Mouse (Mus musculus) heart, postnatal 0 days (tissue): ENCODE results near the gene Zfp827.

Experiments
- CTCF ChIP-seq: IDR thresholded peaks from 2 replicates; pipeline ENCODE4 v1.5.1; 2016; ENCODE audit warnings: antibody characterized with exemption, control low read depth, low read depth
- EP300 ChIP-seq: IDR thresholded peaks from 2 replicates; pipeline ENCODE4 v1.6.1; 2016; ENCODE audit warnings: antibody characterized with exemption, low read depth

DNA sequence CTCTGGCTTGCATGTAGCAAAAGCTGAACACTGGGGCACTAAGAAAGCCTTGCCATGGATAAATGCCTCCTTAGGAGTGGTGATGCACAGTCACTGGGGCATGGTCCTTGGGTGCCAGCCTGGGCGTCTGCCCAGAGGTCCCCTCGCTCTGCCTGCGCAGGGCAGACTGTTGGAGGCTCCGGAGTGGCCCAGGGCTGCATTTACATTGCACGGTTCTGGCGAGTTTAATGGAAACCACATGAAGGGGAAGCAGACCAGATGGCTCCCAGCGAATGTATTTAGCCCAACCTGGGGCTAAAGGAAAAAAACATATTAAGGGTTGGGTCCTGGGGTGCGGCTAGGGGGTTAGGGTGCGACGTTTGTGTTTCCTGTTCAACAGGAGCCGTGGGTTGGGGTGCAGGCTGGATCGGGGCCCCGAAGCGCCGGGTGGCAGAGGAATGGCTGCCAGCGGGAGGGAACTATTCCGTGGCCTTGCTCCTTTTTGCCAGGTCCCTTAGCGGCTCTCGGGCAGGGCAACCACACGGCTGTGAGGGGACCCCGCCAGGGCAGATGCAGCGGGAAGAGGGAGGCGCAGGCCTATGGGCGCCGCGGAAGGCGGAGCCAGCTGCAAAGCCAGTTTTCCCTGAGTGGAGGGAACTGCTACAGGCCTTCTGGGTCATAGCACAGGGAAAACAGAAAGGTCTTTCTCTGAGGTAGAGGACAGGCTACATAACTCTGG lies 181.6 kb downstream of the Zfp827 start:
- no peak for TF ChIP-seq CTCF
- no peak; the same call in 1 of the 2 replicates for TF ChIP-seq EP300
